Comparison of ENCODE assay signal across 23 mouse cellular contexts in genomic region chr10:82891427-82891826, GRCm38 (mm10). TPM values are rescaled to one million over a fixed set of nuclear protein-coding genes. Genes with fewer than 3 reads are reported as not detected.
DNase-seq lines count a peak whose midpoint lies in the region; ATAC-seq and TF ChIP-seq lines count a peak whose summit lies in the region.
"Had no signal": no experiment of that assay in that cellular context is flagged by ENCODE, and none has a peak within 500 bp of the region (broad histone marks: within the 10 kb centered on the region; RNA-seq: fewer than 3 reads in every experiment).

No protein-coding gene starts in this region.

- no peaks in the 10 kb centered on the region for H3K27me3 ChIP-seq in kidney, postnatal 0 days (ENCODE audit: insufficient read depth, low read length)
- no peaks in the 10 kb centered on the region for H3K27me3 ChIP-seq in small intestine, adult 2 months (ENCODE audit: control insufficient read depth, insufficient read depth, low read length)
- H3K27me3 ChIP-seq: embryonic facial prominence, embryonic 12.5 days; forebrain, embryonic 12.5 days; heart, embryonic 13.5 days; hindbrain, embryonic 12.5 days; limb, embryonic 12.5 days had no signal

- peak; percentile 31 for DNase-seq in CD4-positive, CD25-positive, alpha-beta regulatory T cell, adult 2 months (ENCODE audit: low read depth, low spot score)
- DNase-seq in kidney, postnatal 0 days (ENCODE audit: low spot score): no peak
- no peak for DNase-seq in kidney, adult 11 months
- peak; percentile 30 for DNase-seq in retina, postnatal 7 days (ENCODE audit: low read depth, low spot score)
- DNase-seq in retina, postnatal 1 day: no peak
- DNase-seq in urinary bladder, postnatal 10 days (ENCODE audit: low spot score): no peak
- DNase-seq: adrenal gland, postnatal 36 days; cerebellum, adult 11-12 months; cerebellum, postnatal 10 days; gastrocnemius, postnatal 36 days; heart, adult 2 months; heart, postnatal 14 days; lung, adult 2 months; lung, postnatal 14 days had no signal

- H3K9me3 ChIP-seq in kidney, postnatal 0 days (replicated peaks; ENCODE audit: low read length): no peaks in the 10 kb centered on the region
- H3K9me3 ChIP-seq: embryonic facial prominence, embryonic 12.5 days; forebrain, embryonic 12.5 days; heart, embryonic 13.5 days; hindbrain, embryonic 12.5 days; limb, embryonic 12.5 days had no signal

- ATAC-seq in CD4-positive, CD25-positive, alpha-beta regulatory T cell, adult 4 months: no peak
- peak; percentile 29; the same call in 1 of the 2 replicates for ATAC-seq in kidney, postnatal 0 days (replicated peaks; ENCODE audit: low FRiP score, low read depth)

- no peak for TF ChIP-seq POLR2A in small intestine, adult 2 months (IDR thresholded peaks at IDR 0.05; ENCODE audit: low read depth, low read length)

- 60% methylated on average over 7 of the region's 7 CpGs for WGBS in kidney, postnatal 0 days
- WGBS in small intestine, adult 2 months: 70% methylated on average over 7 of the region's 7 CpGs

- no peak overlapping the region for H3K4me3 ChIP-seq in kidney, postnatal 0 days (replicated peaks; ENCODE audit: low read depth, low read length)
- no peak overlapping the region for H3K4me3 ChIP-seq in small intestine, adult 2 months (ENCODE audit: low read depth, low read length)
- H3K4me3 ChIP-seq: embryonic facial prominence, embryonic 12.5 days; erythroblast, embryonic 14.5 days; forebrain, embryonic 12.5 days; heart, adult 2 months; heart, embryonic 13.5 days; hindbrain, embryonic 12.5 days; limb, embryonic 12.5 days had no signal

- TF ChIP-seq CTCF in kidney, postnatal 0 days (IDR thresholded peaks at IDR 0.05; ENCODE audit: low read depth): no peak
- TF ChIP-seq CTCF in small intestine, adult 2 months (IDR thresholded peaks at IDR 0.05; ENCODE audit: extremely low read depth, insufficient read length, insufficient replicate concordance, low read depth, low read length): no peak

- H3K4me2 ChIP-seq in kidney, postnatal 0 days (ENCODE audit: low read length): no peak overlapping the region
- H3K4me2 ChIP-seq: embryonic facial prominence, embryonic 12.5 days; forebrain, embryonic 12.5 days; heart, embryonic 13.5 days; hindbrain, embryonic 12.5 days; limb, embryonic 12.5 days; midbrain, embryonic 11.5 days had no signal

- peaks cover 29% of the 10 kb centered on the region for H3K36me3 ChIP-seq in kidney, postnatal 0 days (ENCODE audit: insufficient read depth, low read length)
- H3K36me3 ChIP-seq in small intestine, adult 2 months (ENCODE audit: control insufficient read depth, insufficient read depth, low read length): peaks cover 79% of the 10 kb centered on the region

- no peaks in the 10 kb centered on the region for H3K4me1 ChIP-seq in kidney, postnatal 0 days (replicated peaks; ENCODE audit: insufficient read depth, low read length)
- H3K4me1 ChIP-seq in small intestine, adult 2 months (ENCODE audit: control insufficient read depth, insufficient read depth, insufficient read length, low read length): 0 out of 2 replicates have a peak, but pooled peaks cover 3% of the 10 kb centered on the region
- H3K4me1 ChIP-seq: limb, embryonic 12.5 days had no signal

- no peak overlapping the region for H3K9ac ChIP-seq in kidney, postnatal 0 days (ENCODE audit: low read depth, low read length)
- H3K9ac ChIP-seq: embryonic facial prominence, embryonic 12.5 days; forebrain, embryonic 12.5 days; heart, embryonic 13.5 days; hindbrain, embryonic 12.5 days; limb, embryonic 12.5 days had no signal

- H3K27ac ChIP-seq in kidney, postnatal 0 days: no peak overlapping the region
- peak overlapping the region; percentile 24 for H3K27ac ChIP-seq in small intestine, adult 2 months (ENCODE audit: insufficient read depth, low read depth, low read length)
- H3K27ac ChIP-seq: embryonic facial prominence, embryonic 12.5 days; forebrain, embryonic 12.5 days; heart, adult 2 months; heart, embryonic 13.5 days; hindbrain, embryonic 12.5 days; limb, embryonic 12.5 days had no signal

RNA-seq across cellular contexts. Expression of gene Eid3, which starts 25.0 kb away (rescaled TPM):
- under 1 TPM; 0.58 to 0.98 TPM for polyA plus RNA-seq in CD4-positive, CD25-positive, alpha-beta regulatory T cell, adult 4 months (2017; shearing (Covaris generic))
- 0.14 and 0.20 TPM in 2 replicates for polyA plus RNA-seq in kidney, postnatal 0 days (2015; fragmentation: Nextera tagmentation; extraction: Ambion mirVana)
- 0.43 and 0.48 TPM in 2 replicates for polyA plus RNA-seq in small intestine, adult 2 months (2012; rRNA removed)

RNA-seq across cellular contexts. Expression of gene Txnrd1, which starts 57.7 kb away (rescaled TPM):
- 10 to 100 TPM; 17.5 to 20.6 TPM for polyA plus RNA-seq in CD4-positive, CD25-positive, alpha-beta regulatory T cell, adult 4 months (2017; shearing (Covaris generic))
- polyA plus RNA-seq in kidney, postnatal 0 days (2015; fragmentation: Nextera tagmentation; extraction: Ambion mirVana): 70.9 and 73.8 TPM in 2 replicates
- 58.6 and 69.4 TPM in 2 replicates for polyA plus RNA-seq in small intestine, adult 2 months (2012; rRNA removed)

Comparison
In these comparisons a context has a peak if more than half of its experiments do, and no peak if none do; other contexts are left out.
1. DNase-seq: peak in CD4-positive, CD25-positive, alpha-beta regulatory T cell, adult 2 months (single experiment) and retina, postnatal 7 days (single experiment); none in kidney, postnatal 0 days (single experiment), kidney, adult 11 months (single experiment), retina, postnatal 1 day (single experiment) and urinary bladder, postnatal 10 days (single experiment).